ENCODE assay signal across 11 mouse cellular contexts in genomic region chr6:61166891-61167290, GRCm38 (mm10).
"Had no signal": no experiment of that assay in that cellular context is flagged by ENCODE, and none has a peak within 500 bp of the region (broad histone marks: within the 10 kb centered on the region; RNA-seq: fewer than 3 reads in every experiment).

No protein-coding gene starts in this region.

- H3K27me3 ChIP-seq: liver, embryonic 13.5 days had no signal

- H3K9ac ChIP-seq: liver, embryonic 13.5 days had no signal

- H3K27ac ChIP-seq: kidney, postnatal 0 days; layer of hippocampus, adult 2 months; liver, embryonic 13.5 days had no signal

- H3K36me3 ChIP-seq: liver, embryonic 13.5 days had no signal

- DNase-seq: kidney, adult 2 months; kidney, postnatal 25 days; layer of hippocampus, adult 9-11 months; liver, embryonic 13.5 days; lung, adult 2 months; midbrain, embryonic 14.5 days; thymus, adult 18-20 months; thymus, postnatal 36 days had no signal

- H3K9me3 ChIP-seq: liver, embryonic 13.5 days had no signal

- H3K4me2 ChIP-seq: liver, embryonic 13.5 days; midbrain, embryonic 11.5 days had no signal

- H3K4me3 ChIP-seq: layer of hippocampus, adult 2 months; liver, embryonic 13.5 days had no signal

- H3K4me1 ChIP-seq: liver, embryonic 13.5 days had no signal
